Mouse (Mus musculus) heart, adult 2 months (tissue): Measurements from ENCODE around the gene Ppp1r12c.

Source experiments
- CTCF ChIP-seq: fragments of 200-600 bp; IDR thresholded peaks from 2 replicates; pipeline ENCODE4 v1.8.1; 2022; ENCODE audit warnings: antibody characterized with exemption, mild to moderate bottlenecking, moderate library complexity
- EP300 ChIP-seq: fragments of 200-500 bp; IDR thresholded peaks from 2 replicates; pipeline ENCODE4 v1.6.1; 2011; ENCODE audit warnings: low read depth, low read length, control low read depth; ENCODE audit not compliant: insufficient read depth

DNA sequence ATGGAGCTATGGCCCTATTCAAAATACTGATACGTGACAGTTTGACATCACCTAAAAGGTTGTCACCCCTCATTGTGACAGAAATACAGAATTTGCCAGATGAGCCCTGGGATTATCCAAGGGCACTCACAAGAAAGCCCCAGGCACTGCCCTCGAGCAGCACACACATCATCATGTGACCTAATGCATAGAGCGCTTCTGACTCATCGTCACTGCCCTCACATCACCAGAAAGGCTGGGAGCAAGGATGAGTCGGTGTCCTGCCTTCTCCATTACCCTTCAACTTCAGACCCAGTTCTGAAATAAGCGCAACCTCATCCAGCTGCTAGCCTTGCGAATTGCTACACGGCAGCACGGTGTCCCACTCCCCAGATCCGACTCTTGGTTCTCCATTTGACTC is 60.9 kb downstream of the Ppp1r12c start:
- TF ChIP-seq CTCF (no peak), EP300 (no peak)
